ENCODE assay signal across 16 mouse cellular contexts in genomic region chr4:154418327-154418744, GRCm38 (mm10).
A peak's percentile ranks its signal among the peaks of the same experiment; 100 is the strongest.
DNase-seq lines count a peak whose midpoint lies in the region; ATAC-seq and TF ChIP-seq lines count a peak whose summit lies in the region.
"Had no signal": no experiment of that assay in that cellular context is flagged by ENCODE, and none has a peak within 500 bp of the region (broad histone marks: within the 10 kb centered on the region; RNA-seq: fewer than 3 reads in every experiment).

No protein-coding gene starts in this region.

- no peak overlapping the region for H3K4me2 ChIP-seq in lung, embryonic 14.5 days
- no peak overlapping the region for H3K4me2 ChIP-seq in liver, embryonic 12.5 days

- H3K36me3 ChIP-seq in lung, embryonic 14.5 days (ENCODE audit: insufficient read depth) = no peaks in the 10 kb centered on the region
- no peaks in the 10 kb centered on the region for H3K36me3 ChIP-seq in liver, embryonic 12.5 days
- H3K36me3 ChIP-seq in small intestine, adult 2 months (ENCODE audit: control insufficient read depth, insufficient read depth, low read length) = no peaks in the 10 kb centered on the region

- peak overlapping the region; percentile 26; the same call in 1 of the 2 replicates for H3K27ac ChIP-seq in lung, embryonic 14.5 days (ENCODE audit: low read depth)
- H3K27ac ChIP-seq in liver, embryonic 12.5 days = peak overlapping the region; percentile 56
- H3K27ac ChIP-seq in small intestine, adult 2 months (ENCODE audit: insufficient read depth, low read depth, low read length) = peak overlapping the region; percentile 95
- H3K27ac ChIP-seq: forebrain, embryonic 10.5 days; heart, adult 2 months; left cerebral cortex, adult 2 months had no signal

- TF ChIP-seq POLR2A in small intestine, adult 2 months (IDR thresholded peaks at IDR 0.05; ENCODE audit: low read depth, low read length) = no peak; the same call in 1 of the 2 replicates

- ATAC-seq in lung, embryonic 14.5 days (ENCODE audit: insufficient read depth) = peak; percentile 15; the same call in 1 of the 2 replicates
- ATAC-seq in liver, embryonic 12.5 days = peak; percentile 58

- no peaks in the 10 kb centered on the region for H3K27me3 ChIP-seq in lung, embryonic 14.5 days (ENCODE audit: insufficient read depth, low read length)
- peaks cover 8% of the 10 kb centered on the region; the same call in 1 of the 2 replicates for H3K27me3 ChIP-seq in liver, embryonic 12.5 days (replicated peaks)
- no peaks in the 10 kb centered on the region for H3K27me3 ChIP-seq in small intestine, adult 2 months (ENCODE audit: control insufficient read depth, insufficient read depth, low read length)

- H3K4me1 ChIP-seq in lung, embryonic 14.5 days (ENCODE audit: insufficient read depth) = no peaks in the 10 kb centered on the region
- peaks cover 7% of the 10 kb centered on the region; the same call in 1 of the 2 replicates for H3K4me1 ChIP-seq in liver, embryonic 12.5 days
- peaks cover 34% of the 10 kb centered on the region for H3K4me1 ChIP-seq in small intestine, adult 2 months (ENCODE audit: control insufficient read depth, insufficient read depth, insufficient read length, low read length)

- no peaks in the 10 kb centered on the region for H3K9me3 ChIP-seq in lung, embryonic 14.5 days (ENCODE audit: low read depth, low read length)
- H3K9me3 ChIP-seq in liver, embryonic 12.5 days (replicated peaks) = no peaks in the 10 kb centered on the region

- intact Hi-C loops in left cerebral cortex, postnatal 10 days (cut with DNase I) = no loop called here

- no peak for DNase-seq in lung, embryonic 14.5 days
- DNase-seq in lung, postnatal 25 days (ENCODE audit: low spot score) = no peak
- DNase-seq in left cerebral cortex, postnatal 10 days (ENCODE audit: extremely low spot score in 1 of 2, low spot score in 2 of 2) = no peak
- DNase-seq in frontal cortex, postnatal 25 days (ENCODE audit: low spot score in 2 of 2) = no peak
- DNase-seq in right cerebral cortex, adult 2 months (ENCODE audit: low spot score in 2 of 2) = no peak
- DNase-seq: adrenal gland, postnatal 36 days; cerebellum, adult 18-20 months; gastrocnemius, postnatal 10 days; heart, adult 2 months; lung, postnatal 10 days; midbrain, embryonic 14.5 days; thymus, adult 18-20 months had no signal

- no peak overlapping the region for H3K9ac ChIP-seq in lung, embryonic 14.5 days
- H3K9ac ChIP-seq in liver, embryonic 12.5 days = no peak overlapping the region

- no peak for TF ChIP-seq CTCF in lung, embryonic 14.5 days (IDR thresholded peaks at IDR 0.05; ENCODE audit: low read depth)
- no peak for TF ChIP-seq CTCF in small intestine, adult 2 months (IDR thresholded peaks at IDR 0.05; ENCODE audit: extremely low read depth, insufficient read length, insufficient replicate concordance, low read depth, low read length)

- 44% methylated on average over 4 of the region's 4 CpGs for WGBS in lung, embryonic 14.5 days
- 50% methylated on average over 4 of the region's 4 CpGs for WGBS in liver, embryonic 12.5 days (ENCODE audit: insufficient replicate concordance)
- 15% methylated on average over 4 of the region's 4 CpGs for WGBS in small intestine, adult 2 months

- H3K4me3 ChIP-seq in lung, embryonic 14.5 days (ENCODE audit: low read depth, low read length) = no peak overlapping the region
- H3K4me3 ChIP-seq in liver, embryonic 12.5 days = no peak overlapping the region
- H3K4me3 ChIP-seq in small intestine, adult 2 months (ENCODE audit: low read depth, low read length) = no peak overlapping the region
- H3K4me3 ChIP-seq: forebrain, embryonic 10.5 days; heart, adult 2 months; left cerebral cortex, adult 2 months had no signal

Comparison
In these comparisons a context has a peak if more than half of its experiments do, and no peak if none do; other contexts are left out.
1. H3K27ac ChIP-seq: peak in every context shown above with its lines; median percentile 95 in small intestine, adult 2 months; 56 in liver, embryonic 12.5 days; 26 in lung, embryonic 14.5 days.